Mouse (Mus musculus) erythroid progenitor cell, adult 5-6 weeks (primary cell): ENCODE measurements around the gene Jag2. TPM values are rescaled to one million over a fixed set of nuclear protein-coding genes. Genes with fewer than 3 reads are reported as not detected.

Source experiments
- ATAC-seq: replicated peaks from 2 replicates; pipeline ENCODE4 v1.8.0; 2016; ENCODE audit warnings: moderate number of reproducible peaks, mild to moderate bottlenecking, moderate TSS enrichment, inconsistent platforms; ENCODE audit not compliant: poor library complexity, low FRiP score, severe bottlenecking
- total RNA-seq, 2 experiments: library from RNA; stranded (forward) in 1 of 2; stranded (reverse) in 1 of 2; fragments of 150-400 nt in 1 of 2; fragments of 186-747, 209-891 nt in 1 of 2; gene quantifications; 2 replicates each; pipeline versions ENCODE4 v1.2.3 to v1.2.4; 2015 to 2017; ENCODE audit warnings: low replicate concordance in 2 of 2

Gene Jag2
- total RNA-seq, 2 experiments from 2014 or later = not detected

DNA sequence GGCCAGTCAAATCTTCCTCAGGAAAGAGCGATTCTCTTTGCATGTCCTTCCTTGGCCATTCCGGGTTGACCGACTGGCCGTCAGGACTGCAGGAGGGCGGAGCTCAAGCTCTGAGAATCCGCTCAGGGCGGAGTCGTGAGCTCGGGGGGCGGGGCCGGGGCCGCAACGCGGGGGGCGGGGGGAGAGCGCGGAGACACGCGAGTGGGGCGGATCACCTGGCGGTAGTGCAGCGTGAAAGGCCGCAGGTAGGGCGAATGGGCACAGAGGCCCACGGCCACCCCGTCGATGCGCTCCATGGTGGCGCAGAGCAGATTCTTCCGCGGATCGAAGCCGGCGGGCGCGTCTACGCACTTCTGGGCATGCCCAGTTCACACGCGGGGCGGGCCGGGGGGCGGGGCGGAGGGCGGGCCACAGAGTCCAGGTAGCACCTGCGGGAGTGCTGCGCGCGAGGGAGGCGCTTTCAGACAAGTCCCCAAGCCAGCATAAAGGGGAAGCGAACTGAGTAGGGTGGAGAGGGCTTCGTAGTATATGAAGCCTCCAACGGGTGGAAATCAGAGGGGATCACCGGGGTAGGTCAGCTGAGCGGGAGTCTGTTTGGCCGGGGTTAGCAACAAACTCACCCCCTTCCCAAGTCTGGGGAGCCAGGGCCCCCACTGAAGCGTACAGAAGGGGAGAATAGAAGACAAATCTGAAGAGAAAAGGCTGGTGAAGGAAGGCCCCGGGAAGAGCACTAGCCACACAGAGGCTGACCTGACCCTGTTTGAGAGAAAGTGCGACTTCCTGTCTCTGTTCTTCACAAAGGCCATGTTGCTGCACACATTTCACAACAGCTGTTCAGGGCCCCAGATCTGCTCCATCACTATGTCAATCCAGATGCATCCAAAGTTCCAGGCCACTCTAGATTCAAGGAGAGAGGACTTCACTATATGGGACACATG is 12.5 kb upstream of the Jag2 start, which contains the start of gene Nudt14:
TSS of gene Nudt14 (minus strand) at position 349 of the 938 bp plus-strand sequence.
- peak; percentile 73 for ATAC-seq

DNA sequence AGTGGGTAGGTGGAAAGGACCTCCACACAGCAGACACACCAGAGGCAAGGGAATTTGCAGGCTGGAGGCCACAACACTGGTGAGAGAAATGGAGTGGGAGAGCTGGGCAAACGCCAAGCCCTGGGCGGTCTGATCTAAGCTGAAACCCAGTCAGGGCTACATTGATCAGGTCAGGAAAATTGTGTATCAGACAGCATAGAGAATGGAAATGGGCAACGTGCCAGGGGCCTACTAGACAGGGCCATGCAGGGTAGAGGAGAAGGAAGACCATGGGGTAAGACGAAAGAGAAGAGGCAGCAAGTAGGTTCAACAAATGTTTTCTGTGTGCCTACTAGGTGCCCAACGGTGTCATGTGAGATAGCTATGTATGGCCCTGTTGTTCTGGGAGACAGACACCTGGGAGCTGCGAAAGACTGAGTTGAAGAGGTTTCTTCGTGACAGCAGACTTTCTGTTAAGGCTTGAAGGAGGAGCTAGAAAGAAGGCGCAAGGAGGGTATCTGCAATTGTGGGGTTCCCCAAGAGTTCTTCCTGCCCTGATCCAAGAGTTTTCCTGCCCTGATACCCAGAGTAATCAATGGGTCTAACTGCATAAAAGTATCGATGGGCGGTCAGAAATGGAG is 11.7 kb upstream of the Jag2 start:
- ATAC-seq = 0 out of 2 replicates have a peak, but pooled peaks have one; percentile 5

DNA sequence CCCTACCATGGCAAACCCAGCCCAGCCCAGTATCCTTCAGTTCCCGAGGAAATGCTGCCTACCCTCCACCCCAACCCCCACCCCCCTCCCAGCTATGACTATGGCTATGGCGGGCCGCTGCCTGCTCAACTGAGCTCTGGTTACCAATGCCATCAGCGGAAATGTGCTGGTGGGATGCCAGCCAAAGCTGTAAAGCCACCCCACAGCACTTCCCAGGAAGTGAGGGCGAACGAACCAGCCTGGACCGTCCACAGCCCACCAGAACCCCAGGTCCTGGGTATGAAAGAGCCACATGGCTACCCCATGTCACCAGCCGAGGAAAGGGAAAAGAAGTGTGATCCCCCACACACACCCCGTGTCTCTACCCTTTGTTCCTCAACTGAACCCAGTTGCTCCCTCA is 11.1 kb upstream of the Jag2 start:
- no peak for ATAC-seq

DNA sequence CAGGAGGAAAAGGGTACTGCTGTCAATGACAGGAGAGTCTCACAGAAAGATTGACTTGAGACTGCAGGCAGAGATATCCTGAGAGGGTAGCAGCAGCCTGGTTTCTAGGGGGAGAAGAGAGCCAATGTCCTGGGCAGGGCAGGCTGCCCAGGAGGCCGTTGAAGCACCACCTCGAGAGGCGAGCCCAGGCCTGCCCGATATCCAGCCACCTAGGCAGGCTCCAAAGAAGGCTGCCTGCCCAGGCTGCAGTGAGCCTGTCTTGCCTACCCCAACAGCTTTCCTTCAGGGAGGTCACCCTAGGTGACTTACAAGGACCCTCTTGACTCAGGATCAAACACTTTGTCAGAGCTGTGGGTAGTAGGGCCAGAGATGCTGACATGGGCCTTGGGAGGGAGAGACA is 10.7 kb upstream of the Jag2 start:
- no peak for ATAC-seq

DNA sequence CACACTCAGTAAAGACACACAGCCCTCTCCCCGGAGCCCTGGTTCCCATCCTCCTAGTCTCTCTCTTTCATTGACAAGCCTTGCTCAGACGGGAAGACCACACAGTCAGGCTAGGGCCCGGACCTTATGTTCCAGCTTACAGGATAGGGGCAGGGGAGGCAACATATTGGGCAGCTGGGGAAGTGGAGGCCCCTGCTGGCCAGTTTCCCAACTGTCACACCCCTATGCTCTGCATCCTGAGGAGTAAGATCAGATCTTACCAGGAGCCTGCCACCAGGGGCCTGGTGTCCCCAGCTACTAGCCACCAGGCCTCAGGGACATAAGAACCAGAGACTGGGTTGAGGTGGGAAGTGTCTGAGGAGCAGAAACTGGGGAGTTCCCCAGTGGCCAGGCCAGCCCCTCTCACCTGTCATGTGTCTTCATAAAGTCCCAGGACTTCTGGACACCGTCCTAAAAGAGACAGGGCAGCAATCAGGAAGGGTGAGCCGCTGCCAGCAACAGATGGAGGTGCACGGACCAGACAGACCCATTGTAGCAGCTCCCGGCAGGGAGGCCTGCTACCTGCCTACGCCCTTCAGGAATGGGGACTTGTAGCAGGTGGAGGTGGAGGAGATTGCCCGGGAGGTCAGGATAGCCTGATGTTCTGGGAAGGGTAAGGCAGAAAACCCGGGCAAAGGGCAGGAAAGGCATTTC is 9.4 kb upstream of the Jag2 start:
- no peak for ATAC-seq

DNA sequence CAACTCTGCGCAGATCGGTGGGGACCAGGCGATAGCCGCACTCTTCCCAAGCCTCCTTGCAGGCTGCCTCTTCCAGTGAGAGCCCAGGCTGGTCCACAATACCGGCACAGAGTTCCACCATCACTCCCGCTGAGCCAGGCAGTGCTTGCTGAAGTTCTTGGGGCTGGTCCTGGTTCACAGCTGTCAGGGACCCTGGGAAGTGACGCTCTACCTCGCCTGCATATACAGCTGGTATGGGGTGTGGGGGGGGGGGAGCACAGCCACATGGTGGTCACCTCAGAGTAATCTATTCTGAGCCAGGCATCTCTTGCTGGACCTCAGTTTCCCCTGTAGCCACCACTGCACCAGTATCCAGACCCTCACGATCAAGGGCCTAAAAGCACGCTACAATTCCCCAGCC is 8.8 kb upstream of the Jag2 start:
- no peak for ATAC-seq

DNA sequence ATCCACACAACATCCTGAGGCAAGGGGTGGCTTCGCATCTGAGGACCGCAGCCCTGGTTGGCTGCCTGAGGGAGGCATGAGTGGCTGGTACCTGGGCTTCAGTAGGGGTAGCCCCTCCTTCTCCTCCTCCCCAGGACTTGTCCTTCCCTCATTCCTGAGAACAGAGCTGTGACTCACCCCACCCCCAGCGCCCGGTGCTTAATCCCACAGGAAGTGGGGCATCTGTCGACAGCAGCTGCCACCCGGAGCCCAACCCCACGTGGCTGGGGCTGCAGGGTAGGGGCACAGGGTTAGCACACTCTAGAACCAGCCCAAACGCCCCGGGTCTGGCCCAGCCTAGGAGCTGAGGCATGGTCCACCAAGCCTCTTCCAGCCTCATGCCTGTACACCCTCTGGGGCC is 8.3 kb upstream of the Jag2 start:
- no peak for ATAC-seq

DNA sequence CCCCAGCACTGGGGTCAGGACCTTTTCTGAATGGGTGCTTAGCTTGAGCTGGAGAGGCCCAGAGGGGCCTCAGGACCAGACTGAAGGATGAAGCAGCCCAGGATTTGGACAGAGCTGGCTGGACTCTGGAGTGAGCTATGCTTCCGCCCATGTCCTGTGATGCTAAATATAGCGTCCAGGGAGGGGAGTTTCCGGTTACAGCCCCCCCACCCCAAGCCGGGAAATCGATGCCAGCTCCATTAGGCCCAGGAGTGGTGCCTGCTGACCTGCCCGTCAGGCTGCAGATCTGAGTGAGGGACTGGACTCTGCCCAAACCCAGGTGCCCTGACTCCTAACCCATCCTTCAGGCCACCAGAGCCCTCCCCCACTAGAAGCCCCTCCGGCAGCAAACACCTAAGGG is 3.1 kb upstream of the Jag2 start:
- ATAC-seq = no peak

DNA sequence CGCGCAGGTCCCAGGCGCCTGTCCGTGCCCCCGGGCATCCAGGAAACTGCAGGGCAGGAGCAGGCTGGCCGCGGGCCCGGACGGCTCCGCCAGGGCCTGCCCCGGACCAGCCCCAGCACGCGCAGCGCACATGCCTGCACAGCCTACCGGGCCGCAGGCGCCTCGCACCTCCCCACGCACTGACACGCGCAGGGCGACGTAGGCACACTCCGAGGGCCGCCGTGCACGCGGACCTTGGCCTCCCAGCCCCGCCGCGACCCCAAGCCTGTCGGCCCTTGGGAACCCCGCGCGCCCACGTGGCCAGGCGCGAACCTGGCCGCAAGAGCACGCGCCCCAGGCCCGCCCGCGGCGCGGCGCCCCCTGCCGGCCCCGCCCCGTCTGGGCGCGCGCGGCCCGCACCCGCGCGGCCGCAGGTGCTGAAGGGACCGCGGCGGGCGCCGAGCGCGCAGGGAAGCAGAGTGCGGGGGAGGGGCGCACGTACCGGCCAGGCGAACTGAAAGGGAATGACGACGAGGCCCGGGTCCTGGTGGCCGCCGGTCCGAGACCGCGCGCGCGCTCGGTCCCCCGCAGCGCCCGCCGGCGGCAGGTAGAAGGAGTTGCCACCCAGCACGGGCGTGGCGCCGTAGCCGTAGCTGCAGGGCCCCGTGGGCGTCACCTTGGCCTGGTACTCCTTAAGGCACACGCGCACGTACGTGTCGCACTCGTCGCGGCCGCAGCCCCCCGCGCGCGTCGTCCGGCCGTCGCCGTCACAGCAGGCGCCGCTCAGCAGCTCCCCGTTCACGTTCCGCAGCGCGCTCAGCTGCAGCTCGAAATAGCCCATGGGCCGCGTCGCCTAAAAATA is 955 bp downstream of the Jag2 start:
- ATAC-seq = no peak

DNA sequence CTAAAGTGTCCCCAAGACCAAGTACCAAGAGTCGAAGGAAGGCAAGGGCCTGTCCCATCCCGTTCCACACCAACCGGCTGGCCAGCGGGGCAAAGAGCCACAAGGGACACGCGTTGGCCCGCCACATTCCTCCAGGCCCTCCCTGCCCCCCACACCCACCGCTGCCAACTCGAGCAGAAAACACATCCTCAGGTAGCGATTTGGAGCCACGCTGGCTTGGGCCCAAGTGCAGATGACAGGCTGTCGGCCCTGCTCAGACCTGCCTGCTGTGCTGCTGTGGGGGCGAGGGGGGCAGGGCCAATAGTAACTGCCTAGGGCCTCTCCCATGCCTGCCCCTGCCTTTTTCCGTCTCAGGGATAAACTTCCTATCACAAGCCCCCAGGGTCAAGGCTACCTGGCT is 2.3 kb downstream of the Jag2 start:
- ATAC-seq = no peak

DNA sequence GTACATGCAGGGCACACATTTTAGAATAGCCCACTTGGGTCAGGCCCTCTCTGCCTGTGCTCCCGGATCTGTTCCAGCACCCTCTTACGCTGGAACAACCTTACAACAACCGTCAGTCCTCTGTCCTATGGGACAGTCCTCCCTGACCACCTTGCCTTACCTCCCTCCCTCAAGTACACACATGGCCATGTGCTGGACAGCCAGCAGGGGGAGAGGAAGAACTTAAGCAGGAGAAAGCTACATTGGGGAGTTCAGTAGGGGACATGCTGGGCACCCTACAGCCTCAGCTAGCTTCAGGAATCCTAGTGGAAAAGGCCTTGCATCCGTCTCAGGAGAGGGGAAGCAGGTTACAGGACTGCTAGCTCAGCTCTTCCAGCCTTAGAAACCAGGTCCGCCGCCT is 3.6 kb downstream of the Jag2 start:
- no peak for ATAC-seq

DNA sequence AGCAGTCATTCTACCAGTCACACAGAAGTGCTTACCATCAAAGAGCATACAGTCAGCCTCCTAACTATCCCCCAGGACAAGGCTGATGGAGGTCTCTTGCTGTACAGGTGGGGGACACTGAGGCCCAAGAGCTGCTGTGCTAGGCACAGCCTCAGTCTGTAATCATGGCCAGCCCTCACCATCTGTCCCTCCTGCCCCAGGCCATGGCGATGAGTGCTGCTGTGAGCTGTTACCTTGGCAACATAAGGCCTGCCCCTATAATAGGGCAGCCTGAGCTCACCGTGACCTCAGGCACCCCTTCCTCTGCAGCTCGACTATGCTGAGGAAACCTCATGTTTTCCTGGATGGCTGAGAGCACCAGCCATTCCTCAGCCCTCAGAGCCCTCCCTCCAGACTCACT is 7.0 kb downstream of the Jag2 start:
- ATAC-seq = no peak

DNA sequence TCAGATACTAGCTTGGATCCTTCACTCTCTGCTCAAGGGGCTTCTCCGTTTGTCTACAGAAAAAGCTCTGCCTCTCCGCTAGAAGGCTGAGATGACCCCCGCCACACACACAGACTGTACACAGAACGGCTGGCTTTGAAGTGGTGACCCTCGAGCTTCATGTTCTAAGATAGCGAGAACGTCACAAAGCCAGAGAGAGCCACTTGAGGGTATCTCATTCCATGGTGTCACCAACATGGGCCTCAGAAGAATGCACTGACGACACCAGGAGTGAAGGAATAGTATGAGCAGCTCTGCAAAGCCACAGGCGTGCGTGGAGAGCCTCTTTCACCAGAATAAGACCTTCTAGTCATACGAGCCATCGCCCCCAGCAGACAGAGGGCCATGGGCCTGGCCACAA is 8.1 kb downstream of the Jag2 start:
- ATAC-seq = no peak

DNA sequence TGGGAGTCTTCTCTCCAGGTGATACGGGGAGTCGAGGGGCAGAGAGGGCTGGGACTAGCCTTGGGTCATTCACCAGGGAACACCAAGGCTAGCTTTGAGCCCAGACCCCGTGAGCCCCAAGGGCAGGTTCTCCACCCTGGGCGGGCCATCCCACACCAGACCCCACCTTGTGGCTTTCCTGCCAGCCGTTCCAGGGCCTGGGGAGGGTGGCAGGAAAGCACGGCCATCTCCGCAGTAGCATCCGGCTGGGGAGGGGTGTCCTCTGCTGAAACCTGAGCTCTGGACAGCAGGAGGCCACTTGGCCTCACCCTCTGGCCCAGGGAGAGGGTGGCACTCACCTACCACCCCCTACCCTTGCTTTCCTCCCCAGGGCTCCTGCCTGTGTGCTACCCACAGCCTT is 11.7 kb downstream of the Jag2 start:
- no peak for ATAC-seq

DNA sequence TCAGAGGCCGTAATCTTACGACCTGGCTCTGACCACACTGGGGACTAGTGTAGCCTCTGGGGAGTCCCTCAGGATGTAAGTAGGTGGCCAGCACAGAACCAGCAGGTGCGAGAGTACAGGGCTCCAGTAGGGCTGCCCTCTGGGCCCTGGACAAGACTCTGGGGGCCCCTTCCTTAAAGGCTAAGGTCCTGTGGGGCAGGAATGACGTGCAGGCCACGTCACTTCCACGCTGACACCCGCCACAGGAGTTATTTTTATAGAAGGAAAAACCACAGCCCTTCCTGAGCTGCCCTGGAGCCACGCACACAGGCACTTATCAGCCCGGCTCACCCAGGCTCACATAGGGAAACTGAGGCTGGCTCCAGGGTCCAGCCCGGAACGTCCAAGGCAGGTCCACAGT is 12.1 kb downstream of the Jag2 start:
- no peak for ATAC-seq

DNA sequence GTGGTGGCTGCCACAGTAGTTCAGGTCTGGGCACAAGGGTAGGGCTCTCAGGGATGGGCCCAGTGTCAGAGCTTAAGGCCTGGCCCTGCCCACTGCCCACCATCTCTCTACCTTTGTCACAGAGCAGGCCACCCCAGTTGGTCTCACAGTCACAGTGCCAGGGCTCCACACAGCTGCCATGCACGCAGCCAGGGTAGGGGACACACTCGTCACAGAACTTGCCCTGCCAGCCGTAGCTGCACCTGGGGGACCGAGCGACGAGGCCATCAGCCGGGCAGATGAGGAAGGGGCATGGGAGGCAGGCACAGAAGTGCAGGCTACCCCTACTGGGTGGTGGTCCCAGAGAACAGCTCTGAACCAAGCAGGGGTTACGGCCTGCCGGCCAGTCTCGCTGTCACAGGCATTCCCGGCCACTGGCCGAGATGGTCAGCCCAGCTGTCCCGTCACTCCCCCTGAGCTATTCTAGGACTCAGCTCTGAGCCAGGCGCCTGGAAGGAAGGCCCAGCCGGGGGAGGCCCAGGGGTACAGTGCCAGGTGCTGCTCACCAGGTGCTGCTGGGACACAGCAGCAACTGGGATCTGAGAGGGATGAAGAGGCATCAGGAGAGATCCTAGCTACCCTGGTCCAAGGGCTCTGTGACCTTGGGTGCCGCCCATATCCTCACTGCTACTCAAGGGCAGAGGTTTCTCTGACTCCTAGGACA is 12.7 kb downstream of the Jag2 start:
- no peak for ATAC-seq

DNA sequence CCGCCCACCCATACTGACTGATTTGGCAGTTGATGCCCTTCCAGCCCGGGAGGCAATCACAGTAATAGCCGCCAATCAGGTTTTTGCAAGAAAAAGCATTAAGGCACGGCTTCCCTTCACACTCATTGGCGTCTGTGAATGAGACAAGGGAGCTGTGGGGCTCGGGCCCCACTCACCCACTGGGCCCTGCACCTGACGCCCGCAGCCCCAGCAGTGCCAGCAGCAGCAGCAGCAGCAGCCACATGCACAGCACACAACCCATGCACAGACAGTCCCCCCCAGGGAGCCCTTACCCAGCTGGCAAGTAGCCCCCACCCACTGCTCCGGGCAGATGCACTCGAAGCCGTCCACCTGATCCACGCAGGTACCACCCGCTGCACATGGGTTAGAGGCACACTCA is 14.0 kb downstream of the Jag2 start:
- ATAC-seq = no peak

DNA sequence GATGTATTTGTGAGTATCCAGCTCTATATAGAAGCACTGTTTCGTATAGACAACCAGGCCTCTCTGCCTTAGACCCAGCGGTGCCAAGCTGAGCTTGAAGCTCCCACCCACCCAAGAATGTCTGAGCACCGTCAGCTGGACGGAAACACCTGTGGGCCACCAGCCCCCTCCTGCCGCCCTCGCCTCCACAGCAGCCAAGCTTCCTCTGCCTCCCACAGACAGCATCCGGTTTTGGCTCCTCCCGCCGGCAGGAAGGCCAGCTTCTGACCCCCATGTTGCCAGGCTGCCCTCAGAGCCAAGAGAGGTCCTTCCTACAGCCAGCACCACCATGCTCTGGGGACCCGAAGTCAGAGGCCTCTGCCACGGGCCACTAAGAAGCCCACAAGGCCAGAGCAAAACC is 15.0 kb downstream of the Jag2 start:
- no peak for ATAC-seq
